Mouse (Mus musculus): ENCODE measurements at regions not wholly inside any gene's neighbourhood (a gene's known extent, or its start where the extent isn't known, plus 50 kb on each side); places are given as distances from the start of the nearest gene placed in this dataset.

GRCm38 (mm10) chr10:98624103-98624502 lies 290.1 kb upstream of the Atp2b1 start:
- no peak for TF ChIP-seq CTCF (IDR thresholded peaks at IDR 0.05; ENCODE audit: low read depth, low read length)
- TF ChIP-seq POLR2AphosphoS5 (IDR thresholded peaks at IDR 0.05; ENCODE audit: insufficient replicate concordance, low read depth, low read length): no peak
